Mouse (Mus musculus): ENCODE measurements around the gene Aox4. TPM values are rescaled to one million over a fixed set of nuclear protein-coding genes. Genes with fewer than 3 reads are reported as not detected.

Gene Aox4
- total and polyA plus RNA-seq, 3 experiments, result 0.05 to 0.27 TPM; not detected in 1

DNA sequence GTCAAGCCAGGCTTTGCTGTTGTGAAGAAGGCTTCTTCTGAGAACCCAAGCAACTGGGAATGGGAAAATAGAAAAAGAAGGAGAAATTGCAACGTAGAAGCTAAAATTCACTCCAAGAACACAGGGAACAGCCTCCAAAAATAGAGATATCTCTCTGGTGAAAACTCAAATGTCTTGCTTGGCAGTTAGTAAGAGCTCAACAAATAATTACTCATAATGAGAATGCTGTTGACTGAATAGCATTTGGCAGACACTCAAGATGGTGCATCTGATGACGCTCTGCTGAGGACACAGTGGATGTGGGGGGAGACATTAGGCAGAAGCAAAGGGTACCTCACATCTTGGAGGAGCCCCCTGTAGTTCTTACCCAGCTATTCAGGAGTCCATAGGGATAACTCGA, 77.9 kb downstream of the Aox4 start:
- no peaks in the 10 kb centered on the region for H3K79me2 ChIP-seq (replicated peaks; ENCODE audit: control insufficient read depth, extremely low read depth, insufficient read depth, poor library complexity, severe bottlenecking)
- DNase-seq (ENCODE audit: extremely low read depth), result no peak
- H3K4me2 ChIP-seq (ENCODE audit: insufficient read depth, low read depth, poor library complexity, severe bottlenecking), result no peak overlapping the region
- H3K9ac ChIP-seq (ENCODE audit: insufficient read depth, low read depth), result no peak overlapping the region
- TF ChIP-seq POLR2AphosphoS2 (IDR thresholded peaks at IDR 0.05; ENCODE audit: low read depth, low read length), result no peak
- H3K27me3 ChIP-seq (replicated peaks), result peaks cover 2% of the 10 kb centered on the region
- no peak overlapping the region for H3K4me3 ChIP-seq (replicated peaks in 1 of 3; ENCODE audit: low read depth in 2 of 3, low read length in 2 of 3, poor library complexity in 1 of 3)
- H3K4me1 ChIP-seq (ENCODE audit: control insufficient read depth in 1 of 2, insufficient read depth in 2 of 2), result peaks cover 3 to 14% of the 10 kb centered on the region in 2 experiments; a peak in 3 of 4 replicates
- dilution Hi-C loops (cut with MboI; ENCODE audit: extremely low pct_ligation_motif_present, extremely low pct_unique_long_range_greater_than_20kb, low sequenced_read_pairs), result no loop called here
- no peak overlapping the region for H3K27ac ChIP-seq (ENCODE audit: insufficient read depth, low read depth)
- H3K9me3 ChIP-seq (replicated peaks; ENCODE audit: low read length), result no peaks in the 10 kb centered on the region
- in situ Hi-C loops (cut with MboI; ENCODE audit: low pct_ligation_motif_present, low pct_unique_long_range_greater_than_20kb, low sequenced_read_pairs), result loop anchor here (25.0 kb wide), 1 partner anchor 399 kb away; the partner anchor contains the start of gene Als2cr12
- no peaks in the 10 kb centered on the region for H3K36me3 ChIP-seq (replicated peaks in 1 of 2; ENCODE audit: control insufficient read depth in 1 of 2, insufficient read depth in 1 of 2, low read length in 1 of 2)

DNA sequence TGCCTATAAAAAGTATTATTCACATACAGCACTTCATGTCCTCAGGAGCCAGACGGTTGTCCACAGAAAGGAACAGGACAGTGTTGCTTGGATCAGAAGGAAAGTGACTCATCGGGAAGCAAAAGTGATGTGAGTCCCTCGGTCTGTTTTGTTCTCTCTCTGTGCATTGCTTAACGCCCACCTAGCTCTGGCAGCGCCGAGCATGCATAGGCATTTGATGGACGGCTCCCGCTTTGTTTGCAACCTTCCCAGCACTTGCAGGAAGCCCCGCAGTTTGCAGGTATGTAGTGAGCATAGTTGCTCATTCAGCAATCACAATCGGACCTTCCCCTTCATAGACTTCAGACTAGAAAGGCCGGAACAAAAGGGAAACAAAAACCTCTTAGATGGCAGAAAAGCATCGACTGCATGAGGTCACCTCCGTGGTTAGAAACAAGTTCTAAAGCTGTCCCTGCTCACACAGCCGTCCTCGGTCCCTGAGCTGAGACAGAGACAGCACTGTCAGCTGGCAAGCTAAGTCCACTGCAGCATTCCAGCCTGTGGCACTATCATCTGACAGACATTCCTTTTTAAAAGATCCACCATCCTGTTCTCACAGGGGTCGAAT, 79.8 kb downstream of the Aox4 start:
- no peak for TF ChIP-seq MAFK (IDR thresholded peaks at IDR 0.05; ENCODE audit: insufficient replicate concordance, low read length)
- no peak for TF ChIP-seq RAD21 (IDR thresholded peaks at IDR 0.05; ENCODE audit: low read depth, low read length)
- TF ChIP-seq CHD1 (IDR thresholded peaks at IDR 0.05; ENCODE audit: low read depth, low read length), result no peak
- no peak for TF ChIP-seq HCFC1 (IDR thresholded peaks at IDR 0.05; ENCODE audit: low read depth, low read length)
- TF ChIP-seq ZKSCAN1 (IDR thresholded peaks at IDR 0.05; ENCODE audit: borderline replicate concordance, low read depth, low read length), result no peak
- TF ChIP-seq E2F4 (IDR thresholded peaks at IDR 0.05; ENCODE audit: insufficient replicate concordance, low read depth, low read length), result no peak
- no peak for TF ChIP-seq ZNF384 (IDR thresholded peaks at IDR 0.05; ENCODE audit: low read depth, low read length)
- no peak for TF ChIP-seq USF2 (conservative IDR thresholded peaks at IDR 0.05; ENCODE audit: low read depth, low read length)
- no peak for TF ChIP-seq MAX (IDR thresholded peaks at IDR 0.05; ENCODE audit: low read length)
- no peak for TF ChIP-seq CTCF (conservative IDR thresholded peaks at IDR 0.05 in 1 of 2, IDR thresholded peaks at IDR 0.05 in 1 of 2; ENCODE audit: low read depth in 2 of 2, low read length in 2 of 2)
- no peaks in the 10 kb centered on the region for H3K79me2 ChIP-seq (replicated peaks; ENCODE audit: control insufficient read depth, extremely low read depth, insufficient read depth, poor library complexity, severe bottlenecking)
- in situ Hi-C loops (cut with MboI; ENCODE audit: low pct_ligation_motif_present, low pct_unique_long_range_greater_than_20kb, low sequenced_read_pairs), result loop anchor here (25.0 kb wide), 1 partner anchor 397 kb away; the partner anchor contains the start of gene Als2cr12
- dilution Hi-C loops (cut with MboI; ENCODE audit: extremely low pct_ligation_motif_present, extremely low pct_unique_long_range_greater_than_20kb, low sequenced_read_pairs), result no loop called here
- H3K9ac ChIP-seq (ENCODE audit: insufficient read depth, low read depth), result no peak overlapping the region
- H3K4me2 ChIP-seq (ENCODE audit: insufficient read depth, low read depth, poor library complexity, severe bottlenecking), result no peak overlapping the region
- H3K4me3 ChIP-seq (replicated peaks in 1 of 3; ENCODE audit: low read depth in 2 of 3, low read length in 2 of 3, poor library complexity in 1 of 3), result no peak overlapping the region
- H3K4me1 ChIP-seq (ENCODE audit: control insufficient read depth in 1 of 2, insufficient read depth in 2 of 2), result peaks cover 3 to 7% of the 10 kb centered on the region in 2 experiments; a peak in 3 of 4 replicates
- H3K36me3 ChIP-seq (replicated peaks in 1 of 2; ENCODE audit: control insufficient read depth in 1 of 2, insufficient read depth in 1 of 2, low read length in 1 of 2), result no peaks in the 10 kb centered on the region
- H3K27ac ChIP-seq (ENCODE audit: insufficient read depth, low read depth), result no peak overlapping the region
- H3K9me3 ChIP-seq (replicated peaks; ENCODE audit: low read length), result no peaks in the 10 kb centered on the region
- DNase-seq (ENCODE audit: extremely low read depth), result no peak
- H3K27me3 ChIP-seq (replicated peaks), result no peaks in the 10 kb centered on the region

Measured in CH12.LX (cell line).